Mouse (Mus musculus) thymus, adult 2 months (tissue): ENCODE results near the gene Appl2.

Experiments used
- CTCF ChIP-seq: fragments of 200-500 bp; IDR thresholded peaks from 2 replicates; pipeline ENCODE4 v1.5.1; 2012; ENCODE audit warnings: mild to moderate bottlenecking, control low read depth, low read length, moderate library complexity, borderline replicate concordance; ENCODE audit not compliant: control insufficient read depth, poor library complexity, insufficient read depth; ENCODE audit errors: extremely low read depth
- POLR2A ChIP-seq: fragments of 200-500 bp; IDR thresholded peaks from 2 replicates; pipeline ENCODE4 v1.6.1; 2012; ENCODE audit warnings: mild to moderate bottlenecking, low read length, control low read depth, moderate library complexity; ENCODE audit not compliant: control insufficient read depth, poor library complexity, insufficient read depth; ENCODE audit errors: extremely low read depth

- TF ChIP-seq POLR2A (no peak), CTCF (no peak)
These were observed 29.6 kb downstream of the Appl2 start for GRCm38 (mm10) chr10:83618819-83619440.
